Mouse (Mus musculus) megakaryocyte, embryonic 14.5 days (primary cell): ENCODE results near the gene Itgb5. TPM values are rescaled to one million over a fixed set of nuclear protein-coding genes. Genes with fewer than 3 reads are reported as not detected.

ENCODE experiments used
- H3K27me3 ChIP-seq: replicated peaks from 2 replicates; pipeline ENCODE3; 2012; ENCODE audit warnings: inconsistent platforms
- H3K36me3 ChIP-seq: replicated peaks from 2 replicates; pipeline ENCODE3; 2012; ENCODE audit warnings: low read length, inconsistent platforms, mixed read lengths
- H3K4me1 ChIP-seq: 2 replicates; pipeline ENCODE4 v1.6.1; 2012; ENCODE audit warnings: inconsistent platforms
- H3K4me3 ChIP-seq: replicated peaks from 2 replicates; pipeline ENCODE3; 2012; ENCODE audit warnings: moderate library complexity, mild to moderate bottlenecking, inconsistent platforms
- H3K9me3 ChIP-seq: 2 replicates; pipeline ENCODE4 v1.6.1; 2012; ENCODE audit warnings: inconsistent platforms
- FLI1 ChIP-seq: IDR thresholded peaks from 2 replicates; pipeline ENCODE4 v1.6.1; 2012; ENCODE audit warnings: low read length, inconsistent platforms, mixed read lengths
- GATA1 ChIP-seq: IDR thresholded peaks from 3 replicates; pipeline ENCODE4 v1.6.1; 2012; ENCODE audit warnings: mixed read lengths, low read length, inconsistent platforms, borderline replicate concordance
- polyA plus RNA-seq: library from polyadenylated mRNA; stranded (reverse); fragments of >175 nt; gene quantifications from 2 replicates; pipeline ENCODE4 v1.2.3, GENCODE M21; 2012; ENCODE audit warnings: low replicate concordance; ENCODE audit not compliant: insufficient read depth

The Itgb5 gene
- polyA plus RNA-seq, 1 experiment: 13.0 TPM

DNA sequence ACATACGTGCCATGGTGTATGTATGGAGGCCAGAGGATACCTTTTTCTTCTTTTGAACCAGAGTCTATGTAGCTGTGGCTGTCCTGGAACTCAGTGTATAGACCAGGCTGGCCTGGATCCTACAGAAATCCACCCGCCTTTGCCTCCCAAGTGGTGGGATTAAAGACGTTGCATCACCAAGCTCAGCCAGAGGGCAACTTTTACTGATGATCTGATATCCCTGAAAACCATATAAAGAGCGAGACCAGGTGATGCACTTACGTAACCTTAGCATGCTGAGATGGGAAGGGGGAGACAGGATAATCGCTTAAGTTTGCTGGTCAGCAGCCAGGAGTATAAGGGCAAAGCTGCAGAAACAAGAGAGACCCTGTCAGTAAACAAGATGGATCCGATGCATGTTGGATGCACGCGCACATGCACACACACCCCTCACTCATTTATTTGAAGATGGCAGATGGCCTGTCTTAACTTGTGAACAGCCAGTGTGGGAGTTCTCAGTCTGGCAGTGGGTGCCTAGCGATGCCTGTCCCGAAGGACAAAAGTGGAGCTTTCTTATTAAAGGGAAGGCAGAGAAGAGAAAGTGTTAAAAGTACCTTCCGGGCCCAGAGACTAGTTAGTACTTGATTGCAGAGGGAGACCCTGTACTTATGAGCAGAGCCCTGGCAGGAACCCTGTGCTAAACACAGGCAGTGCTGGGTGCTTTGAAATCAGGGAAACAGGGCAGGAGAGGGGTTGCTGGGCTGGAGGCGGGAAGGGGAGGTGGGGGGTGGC is 41.7 kb downstream of the Itgb5 start:
- TF ChIP-seq FLI1: no peak
- TF ChIP-seq GATA1: no peak
- no peaks in the 10 kb centered on the region for H3K9me3 ChIP-seq
- H3K4me1 ChIP-seq: no peaks in the 10 kb centered on the region
- no peak overlapping the region for H3K4me3 ChIP-seq
- no peaks in the 10 kb centered on the region for H3K36me3 ChIP-seq
- peaks cover 62% of the 10 kb centered on the region for H3K27me3 ChIP-seq

DNA sequence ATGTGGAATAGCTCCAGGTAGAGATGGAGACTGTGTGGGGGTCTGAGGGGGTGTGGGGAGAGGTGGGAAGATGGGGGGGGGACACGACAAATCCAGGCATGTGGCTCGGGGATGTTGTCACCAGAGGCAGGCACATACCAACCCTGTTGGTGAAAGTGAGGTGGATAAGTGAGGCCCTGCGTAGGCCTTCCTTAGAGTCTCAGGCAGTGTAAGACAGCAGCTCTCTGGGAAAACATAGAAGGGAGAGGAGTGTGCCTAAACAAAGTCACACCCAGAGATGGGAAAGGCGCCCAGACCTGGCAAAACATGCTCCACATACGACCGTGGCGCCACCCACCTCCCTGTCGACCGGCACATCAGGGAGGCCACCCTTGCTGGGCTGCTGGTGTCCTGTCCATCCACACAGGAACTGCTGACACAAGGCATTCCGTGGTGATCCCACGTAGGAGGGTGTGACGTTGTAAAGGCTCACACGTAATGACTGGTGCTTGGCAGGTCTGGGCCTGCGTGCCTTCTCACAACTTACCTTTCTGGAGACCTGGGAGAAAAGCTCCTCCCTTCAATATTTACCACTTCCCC is 42.5 kb downstream of the Itgb5 start:
- Histone ChIP-seq H3K4me1 (no peaks in the 10 kb centered on the region), H3K4me3 (no peak overlapping the region), H3K27me3 (peaks cover 58% of the 10 kb centered on the region), H3K9me3 (no peaks in the 10 kb centered on the region), H3K36me3 (no peaks in the 10 kb centered on the region)
- TF ChIP-seq GATA1 (no peak), FLI1 (no peak)

DNA sequence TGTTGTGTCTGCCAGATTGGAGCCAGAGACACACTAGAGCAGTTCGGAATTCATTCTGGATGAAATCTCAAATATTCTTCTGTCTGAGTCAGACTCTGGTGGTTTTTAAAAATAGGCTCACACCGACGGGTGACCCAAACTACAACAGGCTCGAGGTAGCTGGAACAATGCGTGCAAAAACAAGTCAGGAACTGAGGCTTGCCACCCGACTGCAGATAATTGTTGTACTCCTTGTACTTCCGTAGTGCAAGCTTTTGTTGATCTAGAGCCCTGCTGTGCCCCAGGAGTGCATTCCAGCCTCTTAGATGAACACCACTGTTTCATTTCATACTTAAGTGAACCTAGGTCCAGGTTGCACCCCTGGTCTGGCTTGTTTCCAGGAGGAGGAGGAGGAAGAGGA is 43.8 kb downstream of the Itgb5 start:
- Histone ChIP-seq H3K4me1 (no peaks in the 10 kb centered on the region), H3K4me3 (no peak overlapping the region), H3K9me3 (no peaks in the 10 kb centered on the region), H3K27me3 (peaks cover 62% of the 10 kb centered on the region), H3K36me3 (no peaks in the 10 kb centered on the region)
- TF ChIP-seq FLI1: no peak
- TF ChIP-seq GATA1: no peak

DNA sequence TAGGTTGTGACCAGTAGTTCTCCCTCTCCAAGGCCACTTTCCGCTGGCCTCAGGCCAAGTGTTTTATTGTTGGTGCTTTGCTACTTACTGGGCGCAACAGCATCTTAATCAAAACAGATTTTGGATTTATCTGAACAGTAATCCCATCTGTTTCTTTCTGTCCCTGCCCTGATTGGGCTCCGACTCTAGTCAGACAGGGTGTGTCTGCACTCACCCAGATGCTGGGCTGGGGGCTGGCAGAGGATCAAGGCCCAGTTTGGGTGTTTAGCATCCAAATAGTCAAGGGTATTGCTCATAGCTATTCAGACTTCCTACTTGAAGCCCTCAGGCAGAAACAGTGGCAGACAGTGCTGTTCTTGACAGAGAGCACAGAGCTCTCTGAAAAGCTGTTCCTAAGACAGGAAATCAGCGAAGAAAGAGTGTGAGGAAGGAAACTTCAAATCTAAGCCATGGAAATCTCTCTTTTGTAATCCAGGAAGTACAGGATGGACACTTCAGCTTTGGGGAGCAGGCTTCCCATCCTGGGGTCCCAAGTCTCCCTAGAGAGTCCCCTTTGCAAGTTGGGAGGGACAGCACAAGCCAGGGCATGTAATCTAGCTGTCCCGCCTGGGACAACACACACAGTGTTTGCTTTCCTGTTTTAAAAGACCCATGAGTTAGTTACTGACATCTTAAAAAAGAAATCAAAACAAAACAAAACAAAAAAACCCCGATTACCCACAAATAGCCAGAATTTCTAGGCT is 48.7 kb downstream of the Itgb5 start:
- TF ChIP-seq FLI1: no peak
- no peak for TF ChIP-seq GATA1
- no peak overlapping the region for H3K4me3 ChIP-seq

DNA sequence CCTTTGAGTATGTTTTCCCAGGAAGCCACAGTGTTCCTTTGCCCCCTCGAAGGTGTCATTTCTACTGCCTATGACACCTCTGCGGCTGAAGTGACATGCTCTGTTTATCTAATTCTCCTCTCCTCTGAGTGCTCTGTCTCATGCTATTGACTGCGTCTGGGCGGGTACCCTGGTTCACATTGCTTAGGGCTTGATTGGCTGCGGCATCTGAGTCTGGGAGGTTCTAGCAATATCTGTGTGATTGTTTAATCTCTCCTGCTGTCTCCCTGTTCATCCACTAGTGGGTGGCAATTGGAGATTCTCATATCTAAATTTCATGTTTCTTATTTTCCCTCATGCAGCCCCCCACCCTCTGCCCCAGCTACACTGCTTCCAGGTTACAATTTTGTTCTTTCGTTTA is 49.6 kb downstream of the Itgb5 start:
- TF ChIP-seq FLI1 (no peak), GATA1 (no peak)
- no peaks in the 10 kb centered on the region for H3K9me3 ChIP-seq
- H3K36me3 ChIP-seq: no peaks in the 10 kb centered on the region
- peaks cover 15% of the 10 kb centered on the region for H3K4me1 ChIP-seq
- no peak overlapping the region for H3K4me3 ChIP-seq
- peaks cover 64% of the 10 kb centered on the region for H3K27me3 ChIP-seq

More for the DNA sequence above, 48.7 kb downstream of the Itgb5 start:
- H3K4me1 ChIP-seq: peaks cover 12% of the 10 kb centered on the region
- no peaks in the 10 kb centered on the region for H3K9me3 ChIP-seq
- H3K36me3 ChIP-seq: no peaks in the 10 kb centered on the region
- H3K27me3 ChIP-seq: peaks cover 62% of the 10 kb centered on the region

DNA sequence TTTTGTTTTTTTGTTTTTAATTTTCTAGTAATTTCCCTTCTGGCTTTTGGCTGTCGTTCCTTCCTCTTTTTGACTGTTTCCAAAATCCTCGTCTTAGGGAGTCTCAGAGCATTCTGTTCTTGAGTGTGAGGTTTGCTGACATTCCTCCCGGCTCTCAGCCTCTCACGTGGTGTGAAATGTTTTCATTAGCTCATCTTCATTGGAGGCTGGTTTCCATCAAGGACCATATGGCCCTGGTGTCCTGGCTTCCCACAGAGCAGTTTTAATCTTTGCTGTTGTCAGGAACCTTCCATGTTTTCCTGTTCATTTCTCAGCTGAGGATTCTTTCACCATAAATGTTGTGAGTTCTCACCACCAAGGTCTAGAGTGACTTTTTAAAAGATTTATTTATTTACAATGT is 50.1 kb downstream of the Itgb5 start:
- H3K27me3 ChIP-seq: peaks cover 68% of the 10 kb centered on the region
- no peaks in the 10 kb centered on the region for H3K9me3 ChIP-seq
- no peak overlapping the region for H3K4me3 ChIP-seq
- H3K36me3 ChIP-seq: no peaks in the 10 kb centered on the region
- H3K4me1 ChIP-seq: peaks cover 15% of the 10 kb centered on the region
- TF ChIP-seq GATA1 (no peak), FLI1 (no peak)

DNA sequence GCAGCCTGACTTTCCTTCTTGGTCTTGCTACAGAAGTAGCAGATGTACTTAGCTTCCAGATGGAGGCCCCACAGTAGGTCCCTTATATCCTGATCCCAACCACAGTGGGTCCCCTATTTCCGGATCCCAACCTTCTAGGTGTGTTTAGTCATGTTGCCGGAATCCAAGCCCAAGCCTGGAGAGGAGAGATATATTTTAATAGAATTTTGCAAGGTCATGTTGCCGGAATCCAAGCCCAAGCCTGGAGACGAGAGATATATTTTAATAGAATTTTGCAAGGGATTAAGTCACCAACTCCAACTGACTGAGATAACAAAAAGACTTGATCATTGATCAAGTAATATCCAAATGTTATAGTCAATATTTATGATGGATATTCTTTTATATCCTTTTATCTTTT is 51.3 kb downstream of the Itgb5 start:
- H3K36me3 ChIP-seq: no peaks in the 10 kb centered on the region
- TF ChIP-seq FLI1 (no peak), GATA1 (no peak)
- H3K27me3 ChIP-seq: peaks cover 65% of the 10 kb centered on the region
- H3K9me3 ChIP-seq: no peaks in the 10 kb centered on the region
- H3K4me3 ChIP-seq: no peak overlapping the region
- H3K4me1 ChIP-seq: peaks cover 15% of the 10 kb centered on the region

DNA sequence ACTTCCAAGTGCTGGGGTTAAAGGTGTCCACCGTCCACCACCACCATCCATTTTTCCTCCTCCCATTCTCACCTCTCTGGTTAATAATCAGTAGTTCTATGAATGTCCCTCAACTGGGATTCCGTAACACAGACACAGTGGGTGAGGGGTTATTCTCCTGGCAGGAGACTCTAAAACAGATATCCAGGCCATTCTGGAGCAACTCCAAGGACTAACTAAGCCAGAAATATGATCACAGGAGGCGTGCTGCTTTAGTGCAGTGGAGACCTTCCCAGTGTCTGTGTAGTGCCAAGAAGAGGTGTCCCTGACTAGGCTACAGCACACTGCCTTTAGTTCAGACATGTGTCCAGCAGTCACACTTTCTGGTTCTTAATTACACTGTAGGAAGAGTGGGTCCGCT is 53.1 kb downstream of the Itgb5 start:
- H3K4me3 ChIP-seq: no peak overlapping the region
- peaks cover 20% of the 10 kb centered on the region for H3K4me1 ChIP-seq
- TF ChIP-seq FLI1 (no peak), GATA1 (no peak)
- H3K9me3 ChIP-seq: no peaks in the 10 kb centered on the region
- peaks cover 63% of the 10 kb centered on the region for H3K27me3 ChIP-seq
- no peaks in the 10 kb centered on the region for H3K36me3 ChIP-seq

DNA sequence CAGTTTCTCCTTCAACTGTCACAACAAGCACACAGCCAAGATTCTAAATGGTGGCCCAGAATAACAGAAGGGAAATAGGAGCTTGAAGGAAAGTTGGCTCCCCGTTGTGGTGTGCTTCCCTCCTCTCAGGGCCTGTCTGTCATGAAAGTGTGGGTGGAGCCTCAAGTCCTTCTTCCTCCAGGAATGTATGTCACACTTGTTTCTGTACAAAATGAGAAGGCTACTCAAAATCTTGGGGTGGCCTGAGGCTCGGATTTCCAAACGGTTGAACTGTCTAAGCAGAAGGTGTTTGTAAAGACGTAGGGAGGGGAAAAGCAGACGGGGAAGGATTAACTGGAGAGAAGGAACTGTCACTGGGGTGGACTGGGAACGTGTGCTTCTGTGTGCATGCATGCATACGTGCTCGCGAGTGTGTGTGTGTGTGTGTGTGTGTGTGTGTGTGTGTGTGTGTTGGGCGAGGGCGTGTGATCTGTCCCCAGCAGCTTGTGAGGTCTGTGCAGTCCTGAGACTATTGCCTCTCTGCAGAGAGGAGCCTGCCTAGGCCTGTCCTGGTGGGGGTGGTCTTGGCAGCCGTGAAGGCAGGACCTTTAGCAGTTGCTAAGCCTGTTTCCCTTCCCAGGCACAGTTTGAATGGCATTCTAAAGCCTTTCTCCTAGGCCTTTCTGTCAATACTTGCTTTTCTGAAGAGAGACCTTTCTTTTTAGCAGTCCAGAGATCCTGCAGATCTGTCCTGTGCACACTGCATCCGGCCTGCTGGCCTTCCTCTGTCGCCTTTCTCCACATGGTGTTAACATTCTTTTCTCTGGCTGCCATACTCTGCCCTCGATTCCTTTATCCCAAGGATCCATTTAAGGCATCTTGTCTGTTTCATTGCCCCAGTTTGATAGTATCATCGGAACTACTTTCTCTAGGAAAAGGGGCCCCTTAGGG is 53.8 kb downstream of the Itgb5 start:
- no peak overlapping the region for H3K4me3 ChIP-seq
- no peak for TF ChIP-seq GATA1
- no peak for TF ChIP-seq FLI1
- no peaks in the 10 kb centered on the region for H3K9me3 ChIP-seq
- no peaks in the 10 kb centered on the region for H3K36me3 ChIP-seq
- H3K4me1 ChIP-seq: peaks cover 20% of the 10 kb centered on the region
- H3K27me3 ChIP-seq: peaks cover 65% of the 10 kb centered on the region

DNA sequence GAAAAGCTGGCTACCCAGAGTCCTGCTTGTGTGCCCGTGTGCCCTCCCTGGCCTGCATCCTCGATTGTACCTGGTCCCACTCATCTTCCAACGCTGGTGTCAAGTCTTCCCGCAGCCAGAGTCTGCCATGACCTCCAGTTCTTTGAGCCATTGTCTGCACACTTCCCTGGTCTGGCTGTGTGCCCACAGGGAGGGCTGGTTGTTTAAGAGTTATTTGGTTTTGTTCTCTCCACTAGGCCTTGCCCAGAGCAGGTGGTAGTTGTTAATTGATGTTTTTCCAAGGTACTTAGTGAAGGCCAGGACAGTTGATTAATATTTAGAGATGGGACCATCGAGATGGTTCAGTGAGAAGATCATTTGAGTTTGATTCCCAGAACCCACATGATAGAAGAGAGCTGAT is 54.7 kb downstream of the Itgb5 start:
- Histone ChIP-seq H3K4me1 (peaks cover 20% of the 10 kb centered on the region), H3K4me3 (no peak overlapping the region), H3K9me3 (no peaks in the 10 kb centered on the region), H3K36me3 (no peaks in the 10 kb centered on the region), H3K27me3 (peaks cover 64% of the 10 kb centered on the region)
- TF ChIP-seq GATA1 (no peak), FLI1 (no peak)
